Mouse (Mus musculus): Measurements from ENCODE around the gene Clic5. TPM values are rescaled to one million over a fixed set of nuclear protein-coding genes. Genes with fewer than 3 reads are reported as not detected.

Gene Clic5
- total and polyA plus RNA-seq, 2 experiments from 2014 or later, result 0.31 to 1.4 TPM

DNA sequence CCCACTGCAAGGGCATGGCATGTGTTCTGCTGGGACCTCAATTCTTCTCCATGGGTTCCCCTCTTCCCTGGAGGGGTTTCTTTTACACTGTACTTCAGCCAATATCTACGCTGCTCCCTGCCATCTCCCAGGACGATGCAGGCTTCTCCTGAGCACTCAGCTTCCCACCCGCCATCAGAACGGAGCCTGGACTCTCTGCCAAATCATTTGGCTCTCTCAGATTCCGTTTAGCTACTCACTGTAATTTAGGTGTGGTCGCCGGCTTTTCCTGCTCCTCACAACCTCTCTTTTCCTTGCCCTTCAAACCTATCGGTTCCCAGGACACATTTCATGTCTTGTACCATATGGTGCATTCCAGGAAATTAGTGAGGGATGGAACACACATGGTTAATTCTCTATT lies 66.3 kb downstream of the Clic5 start:
- TF ChIP-seq CTCF (IDR thresholded peaks at IDR 0.05), result no peak
- ATAC-seq (ENCODE audit: low FRiP score), result no peak
- no peaks in the 10 kb centered on the region for H3K36me3 ChIP-seq (ENCODE audit: insufficient read depth, low read length)

DNA sequence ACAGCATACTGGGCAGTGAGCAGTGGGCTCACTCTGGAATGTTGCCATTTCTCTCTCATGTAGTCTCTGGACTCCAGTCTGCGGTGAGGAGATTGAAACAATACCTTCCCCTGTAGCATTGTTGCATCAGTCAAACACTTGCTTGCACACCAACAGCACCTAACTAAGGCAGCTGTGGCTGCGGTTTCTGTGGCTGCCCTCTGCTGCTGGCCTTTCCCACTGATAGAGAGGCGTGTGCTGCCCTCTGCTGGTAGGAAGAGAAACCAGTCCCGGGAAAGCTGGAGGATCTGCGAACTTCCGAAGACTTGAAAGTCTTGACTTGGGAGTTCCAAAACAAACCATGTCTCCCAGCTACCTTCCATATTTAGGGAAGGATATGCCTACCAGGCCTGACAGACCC lies 68.2 kb downstream of the Clic5 start:
- WGBS, result 2% methylated on average over 6 of the region's 6 CpGs
- peak; percentile 99 for TF ChIP-seq CTCF (IDR thresholded peaks at IDR 0.05)
- no peak overlapping the region for H3K9ac ChIP-seq (replicated peaks; ENCODE audit: low read length, poor library complexity, severe bottlenecking)
- no peak overlapping the region for H3K4me3 ChIP-seq (ENCODE audit: low read depth, low read length)
- peak; percentile 86 for DNase-seq (ENCODE audit: low spot score)
- no peak overlapping the region for H3K27ac ChIP-seq (ENCODE audit: low read depth, low read length)
- H3K4me1 ChIP-seq (ENCODE audit: insufficient read depth, low read length), result no peaks in the 10 kb centered on the region
- peak; percentile 69 for ATAC-seq (ENCODE audit: low FRiP score)
- no peaks in the 10 kb centered on the region for H3K27me3 ChIP-seq (ENCODE audit: insufficient read depth, low read length)
- no peaks in the 10 kb centered on the region for H3K9me3 ChIP-seq (ENCODE audit: low read length)
- no peak overlapping the region for H3K4me2 ChIP-seq (ENCODE audit: low read depth, low read length, poor library complexity, severe bottlenecking)
- no peaks in the 10 kb centered on the region for H3K36me3 ChIP-seq (ENCODE audit: insufficient read depth, low read length)

More for the DNA sequence above, 66.3 kb downstream of the Clic5 start:
- no peak overlapping the region for H3K9ac ChIP-seq (replicated peaks; ENCODE audit: low read length, poor library complexity, severe bottlenecking)
- H3K4me3 ChIP-seq (ENCODE audit: low read depth, low read length), result no peak overlapping the region
- 0 out of 2 replicates have a peak, but pooled peaks cover 4% of the 10 kb centered on the region for H3K9me3 ChIP-seq (ENCODE audit: low read length)
- H3K4me2 ChIP-seq (ENCODE audit: low read depth, low read length, poor library complexity, severe bottlenecking), result no peak overlapping the region
- no peaks in the 10 kb centered on the region for H3K4me1 ChIP-seq (ENCODE audit: insufficient read depth, low read length)
- H3K27ac ChIP-seq (ENCODE audit: low read depth, low read length), result no peak overlapping the region
- WGBS, result 65% methylated on average over 8 of the region's 8 CpGs
- DNase-seq (ENCODE audit: low spot score), result no peak
- no peaks in the 10 kb centered on the region for H3K27me3 ChIP-seq (ENCODE audit: insufficient read depth, low read length)

DNA sequence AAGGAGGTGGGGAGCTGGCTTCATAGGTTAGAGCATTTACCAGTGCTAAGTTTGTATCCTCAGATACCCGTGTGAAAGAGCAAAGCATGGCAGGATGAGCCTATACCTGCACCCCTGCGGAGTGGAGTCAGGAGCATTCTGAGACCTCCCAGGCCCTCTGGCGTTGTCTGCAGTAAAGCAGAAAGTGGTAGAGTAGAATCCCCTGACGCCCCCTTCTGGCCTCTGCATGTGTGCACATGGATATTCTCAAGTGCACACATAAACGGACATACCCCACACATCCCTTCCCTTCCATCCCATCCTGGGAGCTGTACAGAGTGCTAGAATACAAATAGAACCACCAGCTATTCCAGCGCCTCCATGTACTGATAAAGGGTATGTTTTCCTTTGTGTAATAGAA lies 70.9 kb downstream of the Clic5 start:
- Histone ChIP-seq H3K4me1 (ENCODE audit: insufficient read depth, low read length) (no peaks in the 10 kb centered on the region), H3K4me2 (ENCODE audit: low read depth, low read length, poor library complexity, severe bottlenecking) (no peak overlapping the region), H3K36me3 (ENCODE audit: insufficient read depth, low read length) (no peaks in the 10 kb centered on the region), H3K27me3 (ENCODE audit: insufficient read depth, low read length) (no peaks in the 10 kb centered on the region), H3K27ac (ENCODE audit: low read depth, low read length) (no peak overlapping the region), H3K9ac (replicated peaks; ENCODE audit: low read length, poor library complexity, severe bottlenecking) (no peak overlapping the region), H3K4me3 (ENCODE audit: low read depth, low read length) (no peak overlapping the region), H3K9me3 (ENCODE audit: low read length) (no peaks in the 10 kb centered on the region)
- no peak for ATAC-seq (ENCODE audit: low FRiP score)
- TF ChIP-seq CTCF (IDR thresholded peaks at IDR 0.05), result peak; percentile 53
- peak; percentile 20 for DNase-seq (ENCODE audit: low spot score)
- WGBS, result 33% methylated on average over 6 of the region's 6 CpGs

DNA sequence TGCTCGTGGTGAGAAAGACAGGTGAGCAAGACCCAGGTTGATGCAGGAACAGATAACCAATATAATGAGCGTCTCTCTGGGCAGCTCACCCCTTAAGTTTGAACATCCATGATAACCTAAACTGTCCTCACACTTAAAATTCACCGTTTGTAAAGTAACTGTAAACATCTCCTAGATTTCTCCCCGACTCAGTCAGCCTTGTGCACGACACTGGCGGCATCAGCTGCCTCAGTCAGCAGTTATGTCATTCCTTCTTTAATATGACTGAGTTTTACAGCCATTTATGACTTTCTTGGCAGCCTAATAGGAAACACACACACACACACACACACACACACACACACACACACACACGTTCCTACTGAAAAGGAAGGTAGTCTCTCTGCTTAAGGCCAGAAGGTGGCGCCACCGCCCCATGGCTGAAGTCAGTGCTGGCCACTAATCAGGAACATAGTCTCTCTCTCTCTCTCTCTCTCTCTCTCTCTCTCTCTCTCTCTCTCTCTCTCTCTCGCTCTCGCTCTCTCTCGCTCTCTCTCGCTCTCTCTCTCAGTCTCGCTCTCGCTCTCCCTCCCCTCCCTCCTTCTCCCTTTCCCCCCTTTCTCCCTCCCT lies 73.3 kb downstream of the Clic5 start:
- H3K27me3 ChIP-seq (ENCODE audit: insufficient read depth, low read length), result no peaks in the 10 kb centered on the region
- H3K9me3 ChIP-seq (ENCODE audit: low read length), result no peaks in the 10 kb centered on the region
- DNase-seq (ENCODE audit: low spot score) (peak; percentile 91), ATAC-seq (ENCODE audit: low FRiP score) (peak; percentile 80; the same call in 1 of the 2 replicates)
- 36% methylated on average over 9 of the region's 15 CpGs for WGBS
- H3K4me2 ChIP-seq (ENCODE audit: low read depth, low read length, poor library complexity, severe bottlenecking), result no peak overlapping the region
- H3K9ac ChIP-seq (replicated peaks; ENCODE audit: low read length, poor library complexity, severe bottlenecking), result no peak overlapping the region
- H3K4me1 ChIP-seq (ENCODE audit: insufficient read depth, low read length), result no peaks in the 10 kb centered on the region
- peak; percentile 96 for TF ChIP-seq CTCF (IDR thresholded peaks at IDR 0.05)
- no peak overlapping the region for H3K4me3 ChIP-seq (ENCODE audit: low read depth, low read length)
- no peak overlapping the region for H3K27ac ChIP-seq (ENCODE audit: low read depth, low read length)
- H3K36me3 ChIP-seq (ENCODE audit: insufficient read depth, low read length), result no peaks in the 10 kb centered on the region

DNA sequence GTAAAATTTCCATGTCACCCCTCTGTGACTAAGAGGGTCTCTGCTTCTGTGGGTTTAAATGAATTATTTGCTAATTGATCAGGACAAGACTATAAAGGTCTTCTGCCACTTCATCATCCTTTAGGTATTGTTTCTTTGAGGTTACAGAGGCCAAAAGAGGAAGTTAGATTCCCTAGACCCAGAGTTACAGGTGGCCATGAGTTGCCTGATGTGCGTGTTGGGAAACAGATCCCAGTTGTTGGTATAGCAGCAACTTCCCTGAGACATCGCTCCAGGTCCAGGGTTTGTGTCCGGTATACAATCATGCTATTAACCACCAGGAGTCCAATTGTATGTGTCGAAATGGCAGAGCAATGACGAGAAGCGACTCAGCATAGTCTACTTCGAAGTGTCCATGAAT lies 81.7 kb downstream of the Clic5 start:
- ATAC-seq (ENCODE audit: low FRiP score) (no peak), DNase-seq (ENCODE audit: low spot score) (no peak)
- no peaks in the 10 kb centered on the region for H3K27me3 ChIP-seq (ENCODE audit: insufficient read depth, low read length)
- no peak for TF ChIP-seq CTCF (IDR thresholded peaks at IDR 0.05)
- no peak overlapping the region for H3K4me3 ChIP-seq (ENCODE audit: low read depth, low read length)
- H3K4me1 ChIP-seq (ENCODE audit: insufficient read depth, low read length), result no peaks in the 10 kb centered on the region
- no peak overlapping the region for H3K27ac ChIP-seq (ENCODE audit: low read depth, low read length)
- H3K9ac ChIP-seq (replicated peaks; ENCODE audit: low read length, poor library complexity, severe bottlenecking), result no peak overlapping the region
- no peak overlapping the region for H3K4me2 ChIP-seq (ENCODE audit: low read depth, low read length, poor library complexity, severe bottlenecking)
- no peaks in the 10 kb centered on the region for H3K9me3 ChIP-seq (ENCODE audit: low read length)
- 91% methylated on average over 7 of the region's 7 CpGs for WGBS
- H3K36me3 ChIP-seq (ENCODE audit: insufficient read depth, low read length), result no peaks in the 10 kb centered on the region

DNA sequence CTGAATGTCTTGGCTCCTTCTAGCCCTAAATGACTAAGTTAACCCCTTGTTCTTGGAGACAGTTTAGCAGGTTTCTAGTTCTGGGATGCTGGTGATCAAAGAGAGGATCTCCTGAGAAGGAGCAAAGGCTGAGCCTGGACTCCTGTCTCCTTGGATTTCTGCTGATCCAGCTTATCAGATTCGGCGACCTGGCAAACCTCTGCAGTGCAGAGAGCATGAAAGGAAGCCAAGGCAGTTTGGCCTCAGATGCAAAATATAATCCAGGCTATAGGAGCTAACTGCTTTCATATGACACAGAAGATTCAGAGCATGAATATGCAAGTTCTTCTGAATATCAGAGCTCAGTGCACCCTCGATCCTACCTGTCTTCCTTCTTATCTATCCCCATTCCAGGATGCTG lies 83.0 kb downstream of the Clic5 start:
- Histone ChIP-seq H3K9ac (replicated peaks; ENCODE audit: low read length, poor library complexity, severe bottlenecking) (no peak overlapping the region), H3K4me2 (ENCODE audit: low read depth, low read length, poor library complexity, severe bottlenecking) (no peak overlapping the region), H3K36me3 (ENCODE audit: insufficient read depth, low read length) (no peaks in the 10 kb centered on the region), H3K4me1 (ENCODE audit: insufficient read depth, low read length) (no peaks in the 10 kb centered on the region), H3K4me3 (ENCODE audit: low read depth, low read length) (no peak overlapping the region), H3K27ac (ENCODE audit: low read depth, low read length) (no peak overlapping the region), H3K9me3 (ENCODE audit: low read length) (no peaks in the 10 kb centered on the region), H3K27me3 (ENCODE audit: insufficient read depth, low read length) (no peaks in the 10 kb centered on the region)
- no peak for TF ChIP-seq CTCF (IDR thresholded peaks at IDR 0.05)
- DNase-seq (ENCODE audit: low spot score) (no peak), ATAC-seq (ENCODE audit: low FRiP score) (no peak)
- WGBS, result 85% methylated on average over 3 of the region's 3 CpGs

Measured in midbrain, postnatal 0 days (tissue).